Mouse (Mus musculus) right cerebral cortex, postnatal 4 days (tissue): ENCODE data around the gene Ddx58.

ENCODE experiments used
- DNase-seq: peaks from one replicate; pipeline ENCODE4 v3.0.0-alpha.2; 2022

Gene Ddx58

DNA sequence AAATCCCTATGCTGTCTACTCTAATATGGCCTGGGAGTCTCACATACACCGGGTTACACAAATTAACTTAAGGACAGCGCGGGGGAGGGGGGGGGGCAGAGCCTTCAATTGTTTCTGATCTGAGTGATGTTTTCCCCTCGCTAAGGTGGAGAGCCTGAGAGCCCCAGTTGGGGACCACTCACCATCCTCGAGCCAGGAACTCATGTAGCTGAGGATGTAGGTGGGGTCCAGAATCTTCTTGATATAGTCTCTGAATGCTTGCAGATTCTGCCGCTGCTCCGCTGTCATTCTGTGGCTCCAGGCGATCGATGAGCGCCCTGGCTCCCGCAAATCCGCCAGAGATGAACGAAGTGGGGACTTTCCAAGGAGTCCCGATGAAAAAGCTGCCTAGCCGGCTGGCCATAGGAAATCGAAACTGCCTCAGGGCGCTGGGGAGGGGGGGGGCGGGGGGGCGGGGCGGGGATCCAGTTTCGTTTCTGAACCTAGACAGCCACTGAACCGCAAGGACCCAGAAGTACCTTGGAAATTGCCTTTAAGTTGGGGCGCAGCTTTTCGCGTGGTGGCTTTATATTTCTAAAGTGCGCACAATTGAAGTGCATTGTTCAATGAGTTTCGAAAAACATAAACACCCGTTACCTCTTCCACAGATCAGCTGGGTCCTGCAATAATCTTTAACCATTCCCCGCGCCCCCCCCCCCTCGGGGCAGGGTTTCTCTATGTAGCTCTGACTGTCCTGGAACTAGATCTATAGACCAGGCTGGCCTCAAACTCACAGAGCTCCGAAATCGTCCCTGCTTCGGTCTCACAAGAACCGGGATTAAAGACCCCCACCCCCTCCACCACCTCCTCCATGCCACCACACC, at the start of gene Ddx58:
Gene Ddx58, minus strand, starts transcription at position 420 of the 863 bp plus-strand sequence.
- DNase-seq: peak; percentile 13

- DNase-seq: no peak
Observed at GRCm38 (mm10) chr4:40289046-40289445, 49.4 kb upstream of the Ddx58 start.

DNA sequence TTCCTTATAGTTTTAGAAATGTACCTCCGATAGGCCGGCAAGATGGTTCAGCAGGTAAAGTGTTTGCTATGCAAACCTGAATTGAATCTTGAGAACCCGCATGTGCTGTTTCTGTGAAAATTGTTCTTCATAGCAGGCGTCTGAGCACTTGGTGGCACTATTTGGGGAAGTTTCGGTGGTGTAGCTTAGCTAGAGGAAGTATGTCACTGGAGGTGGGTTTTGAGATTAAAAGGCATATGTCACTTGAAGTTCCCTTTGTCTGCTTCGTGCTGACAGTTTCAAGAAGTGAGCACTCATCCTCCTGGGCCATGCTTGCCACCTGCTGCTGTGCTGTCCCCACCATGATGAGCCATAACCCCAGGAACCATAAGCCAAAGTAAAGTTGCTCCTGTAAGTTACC, 47.8 kb upstream of the Ddx58 start:
- no peak for DNase-seq

DNA sequence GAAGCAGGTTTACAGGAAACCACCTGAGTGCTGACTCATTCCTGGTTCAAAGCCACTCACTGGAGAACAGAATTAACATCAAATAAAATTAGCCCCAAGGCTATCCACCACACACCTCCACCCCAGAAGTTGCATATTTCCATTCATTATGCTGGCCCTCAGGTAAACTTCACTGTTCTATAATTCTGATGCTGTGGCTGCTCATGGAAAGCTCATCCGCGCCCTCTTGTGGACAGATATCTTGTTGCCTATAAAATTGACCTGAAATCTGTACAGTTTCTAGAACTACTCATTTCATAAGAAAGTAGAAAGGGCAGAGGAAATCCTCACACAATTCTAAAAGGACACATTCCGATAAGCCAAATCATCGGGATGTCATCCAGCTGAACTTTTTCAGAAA, 46.0 kb upstream of the Ddx58 start:
- DNase-seq: peak; percentile 75

GRCm38 (mm10) chr4:40279276-40279900, 39.8 kb upstream of the Ddx58 start, which contains the start of gene Ndufb6:
TSS of gene Ndufb6 (minus strand) at chr4:40279421.
- DNase-seq: peak; percentile 98

GRCm38 (mm10) chr4:40278880-40279275, 39.2 kb upstream of the Ddx58 start:
- no peak for DNase-seq

- peak; percentile 86 for DNase-seq
Observed at GRCm38 (mm10) chr4:40269430-40270032, 29.9 kb upstream of the Ddx58 start, which contains the start of the genes Smim27 and Topors. TSS of gene Smim27 (plus strand) at chr4:40269579. TSS of gene Topors (minus strand) at chr4:40269850.

- no peak for DNase-seq
Observed at GRCm38 (mm10) chr4:40268835-40269234, 29.2 kb upstream of the Ddx58 start.

DNA sequence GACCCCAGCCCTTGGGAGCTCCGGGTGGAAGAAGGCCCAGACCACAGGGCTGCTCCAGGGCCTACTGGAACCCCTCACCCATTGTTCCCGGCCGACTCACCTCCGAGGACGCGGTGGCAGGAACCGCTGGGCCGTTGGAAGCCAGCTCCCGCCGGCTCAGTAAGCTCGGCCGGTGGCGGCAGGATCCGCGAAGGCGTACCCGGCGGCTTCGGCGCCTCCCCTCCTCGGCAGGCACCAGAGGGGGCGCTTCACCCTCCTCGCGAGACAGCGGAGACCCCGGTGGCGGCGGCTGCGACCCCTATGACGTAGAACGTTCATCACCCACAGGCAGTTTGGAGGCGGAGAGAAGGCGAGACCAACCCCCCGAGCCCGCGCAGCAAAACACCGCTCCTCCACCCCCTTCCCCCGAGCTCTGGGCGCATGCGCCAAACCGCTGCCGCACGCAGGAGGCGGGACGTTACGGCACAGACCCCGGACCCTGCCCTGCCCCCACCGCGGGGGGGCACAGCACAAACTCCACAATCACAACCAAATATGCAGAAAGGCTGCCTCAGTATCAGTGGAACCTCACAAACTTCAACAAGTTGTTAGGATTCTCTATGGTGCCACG, 28.7 kb upstream of the Ddx58 start:
- peak; percentile 94 for DNase-seq

DNA sequence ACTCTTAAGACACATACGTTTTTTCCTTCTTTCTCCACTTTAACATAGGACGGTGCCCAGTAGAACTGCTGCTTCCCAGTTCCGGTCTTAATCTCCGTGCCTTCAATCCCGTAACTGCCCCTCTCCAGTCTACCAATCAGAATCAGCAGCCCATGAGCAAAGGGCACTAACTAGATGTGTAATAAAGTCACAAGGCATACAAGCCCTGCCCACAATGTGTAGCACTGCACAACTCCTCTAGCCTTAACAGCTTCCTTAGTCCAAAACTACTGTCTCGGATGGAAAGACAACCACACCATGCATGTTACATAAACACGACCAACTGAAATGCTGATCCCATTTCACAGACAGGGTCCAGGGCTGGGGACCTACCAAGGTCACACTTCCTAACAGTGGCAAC, 28.1 kb upstream of the Ddx58 start:
- no peak for DNase-seq

DNA sequence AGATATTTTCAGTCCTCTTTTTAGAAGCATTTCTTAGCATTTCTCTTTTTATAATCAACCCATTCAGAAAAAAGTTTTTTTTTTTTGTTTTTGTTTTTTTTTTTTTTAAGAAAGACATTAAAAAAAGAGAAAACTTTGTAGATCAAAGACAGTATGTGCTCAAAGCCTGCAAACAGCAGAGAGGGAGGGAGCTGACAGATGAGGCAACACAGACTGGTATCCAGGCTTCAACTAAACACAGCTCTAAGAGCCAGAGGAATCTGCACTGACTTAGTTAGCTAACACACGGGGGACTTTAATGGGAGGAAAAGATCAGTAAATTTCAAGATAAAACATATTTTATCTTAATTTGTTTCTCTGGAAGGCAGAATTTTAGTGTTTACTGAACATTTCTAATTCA, 24.7 kb upstream of the Ddx58 start:
- no peak for DNase-seq

DNA sequence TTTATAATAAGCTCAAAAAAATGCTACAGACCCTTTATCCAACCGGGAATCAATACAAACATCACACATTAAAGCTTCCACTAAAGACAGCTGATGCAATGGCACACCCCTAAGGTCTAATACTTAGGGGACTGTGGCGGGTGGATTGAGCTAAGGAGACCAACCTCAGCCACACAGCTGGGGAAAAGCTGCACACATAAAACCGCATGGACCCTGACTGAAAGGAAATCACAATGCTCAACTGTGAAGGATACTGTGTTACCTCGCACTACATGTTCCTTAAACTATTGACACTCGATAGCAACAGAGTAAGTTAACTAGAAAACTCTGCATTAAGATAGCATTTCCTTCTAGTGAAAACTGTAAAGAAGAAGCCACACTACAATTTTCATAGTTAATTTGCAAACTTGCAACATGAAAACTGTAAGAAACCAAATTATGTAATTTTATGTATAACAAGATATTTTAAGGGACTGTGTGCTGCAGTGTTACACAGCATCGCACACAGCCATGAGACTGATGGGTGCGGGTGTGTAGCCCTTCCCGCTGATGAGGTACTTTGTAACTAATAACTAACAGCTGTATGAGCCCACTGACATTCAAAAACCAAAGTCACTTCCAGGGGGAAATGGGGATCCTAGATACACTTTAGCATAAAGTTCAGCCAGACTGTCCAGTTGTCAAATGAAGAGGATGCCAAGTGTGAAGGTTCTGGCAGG, 14.9 kb upstream of the Ddx58 start:
- no peak for DNase-seq

DNA sequence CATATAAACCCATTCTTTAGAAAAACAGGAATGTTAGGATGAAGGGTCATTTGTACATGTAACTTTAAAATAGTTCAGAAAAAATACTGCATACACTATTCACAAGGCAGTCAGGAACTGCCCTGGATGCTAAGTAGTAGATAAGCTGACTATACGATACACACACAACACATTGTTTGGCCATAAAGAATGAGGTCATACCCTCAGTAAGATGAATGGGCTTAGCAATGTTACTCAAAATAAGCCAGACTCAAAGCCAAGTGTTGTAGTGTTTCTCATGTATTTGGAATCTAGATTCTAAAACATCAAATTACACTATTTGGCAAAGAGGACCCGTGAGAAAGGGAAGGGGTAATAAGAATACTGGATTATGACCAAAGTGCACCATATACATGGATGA, 14.1 kb upstream of the Ddx58 start:
- no peak for DNase-seq

DNA sequence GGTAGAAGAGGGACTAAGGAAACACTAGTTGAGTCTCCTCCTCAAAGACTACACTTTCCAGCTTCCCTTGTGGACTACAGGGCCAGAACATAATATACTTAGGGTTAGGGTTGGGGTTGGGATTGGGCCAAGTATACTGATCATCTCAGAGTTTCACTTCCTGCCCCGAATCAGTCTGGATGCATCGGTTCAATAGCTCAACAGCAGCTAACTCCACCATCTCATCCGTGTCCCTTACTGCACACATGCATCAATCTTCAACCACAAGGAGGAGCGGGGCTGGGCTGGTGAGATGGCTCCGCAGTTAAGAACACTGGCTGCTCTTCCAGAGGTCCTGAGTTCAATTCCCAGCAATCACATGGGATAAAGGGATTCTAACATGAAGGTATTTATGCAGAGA, 11.4 kb upstream of the Ddx58 start:
- no peak for DNase-seq

DNA sequence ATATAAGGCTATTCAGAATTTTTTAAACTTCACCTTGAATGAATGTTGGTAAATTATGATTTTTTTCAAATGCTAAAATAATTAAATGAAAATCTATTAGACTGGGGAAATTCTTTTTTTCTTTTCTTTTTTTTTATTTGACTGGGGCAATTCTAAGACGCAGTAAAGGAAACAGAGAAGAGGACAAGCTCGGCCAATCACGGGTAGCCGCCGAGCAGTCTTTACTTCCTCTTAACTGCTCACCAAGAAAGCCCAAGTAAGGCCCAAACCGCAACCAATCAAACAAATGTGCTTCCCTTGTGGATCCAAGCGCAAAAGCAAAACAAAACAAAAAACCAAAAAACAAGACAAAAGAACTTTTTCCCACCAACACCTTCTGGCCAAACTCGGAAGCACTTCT, 4.4 kb upstream of the Ddx58 start:
- DNase-seq: no peak

- DNase-seq: no peak
Observed at GRCm38 (mm10) chr4:40243006-40243405, 3.4 kb upstream of the Ddx58 start.

DNA sequence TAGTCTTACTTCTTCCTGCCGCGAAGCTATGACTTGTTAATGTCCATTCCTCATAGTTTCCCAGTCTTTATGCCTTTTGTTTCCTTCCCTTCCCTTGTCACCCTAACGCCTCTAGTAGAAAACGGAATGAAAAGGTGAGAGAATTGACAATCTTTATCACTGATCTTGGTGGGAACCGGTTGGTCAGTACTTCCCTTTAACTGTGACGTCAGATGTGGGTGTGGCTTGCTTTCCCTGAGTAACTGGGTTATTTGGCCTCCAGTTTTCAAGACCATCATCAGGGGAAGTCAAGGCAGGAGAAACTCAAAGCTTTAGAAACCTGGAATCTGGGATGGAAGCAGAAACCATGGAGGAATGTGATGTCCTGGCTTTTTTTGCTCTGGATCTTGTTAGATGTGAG, 2.3 kb upstream of the Ddx58 start:
- no peak for DNase-seq

- no peak for DNase-seq
Observed at GRCm38 (mm10) chr4:40240272-40240744, 680 bp upstream of the Ddx58 start.

DNA sequence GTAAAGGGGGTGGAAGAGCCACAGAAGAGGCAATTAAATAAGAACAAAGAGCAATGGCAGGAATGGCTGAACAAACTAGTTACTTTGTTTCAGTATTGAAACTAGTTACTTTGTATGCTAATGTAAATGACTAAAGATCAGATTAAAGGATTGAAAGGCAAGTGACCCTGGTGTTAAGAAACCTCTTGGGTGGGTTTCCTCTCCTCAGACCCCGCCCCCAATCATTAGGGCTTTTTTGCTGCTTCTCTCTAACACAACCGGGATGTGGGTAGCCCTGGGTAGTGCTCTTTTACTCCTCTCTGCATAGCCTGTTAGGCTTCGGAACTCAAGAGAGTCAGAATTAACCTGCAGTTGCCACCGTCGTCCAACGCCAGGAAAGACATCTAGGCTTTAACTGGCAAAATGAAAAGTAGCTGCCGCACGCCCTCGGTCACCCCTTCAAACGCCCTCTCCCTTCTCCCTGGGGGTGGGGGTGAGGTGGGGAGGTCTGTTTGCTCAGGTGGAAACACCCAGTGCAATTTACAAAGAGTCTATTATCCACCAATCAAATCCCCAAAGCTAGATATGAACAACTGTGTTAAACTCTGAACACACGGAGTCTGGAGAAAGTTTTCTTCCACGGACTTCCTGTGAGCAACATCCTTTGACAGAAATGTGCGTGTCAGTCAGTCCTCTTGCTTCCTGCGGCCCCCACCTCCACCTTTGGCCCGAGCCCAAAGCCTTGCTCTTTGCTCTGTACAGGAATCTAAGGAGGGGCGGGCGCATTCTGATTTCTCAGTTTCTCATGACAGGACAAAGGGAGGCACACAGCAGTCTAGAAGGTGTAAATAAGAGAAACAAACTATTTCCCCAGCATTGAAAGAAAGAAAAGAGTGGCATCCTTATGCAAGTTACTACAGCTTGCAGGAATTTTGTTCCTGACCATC, 882 bp downstream of the Ddx58 start:
- DNase-seq: peak; percentile 15

- DNase-seq: no peak
Observed at GRCm38 (mm10) chr4:40236829-40237228, 2.8 kb downstream of the Ddx58 start.

DNA sequence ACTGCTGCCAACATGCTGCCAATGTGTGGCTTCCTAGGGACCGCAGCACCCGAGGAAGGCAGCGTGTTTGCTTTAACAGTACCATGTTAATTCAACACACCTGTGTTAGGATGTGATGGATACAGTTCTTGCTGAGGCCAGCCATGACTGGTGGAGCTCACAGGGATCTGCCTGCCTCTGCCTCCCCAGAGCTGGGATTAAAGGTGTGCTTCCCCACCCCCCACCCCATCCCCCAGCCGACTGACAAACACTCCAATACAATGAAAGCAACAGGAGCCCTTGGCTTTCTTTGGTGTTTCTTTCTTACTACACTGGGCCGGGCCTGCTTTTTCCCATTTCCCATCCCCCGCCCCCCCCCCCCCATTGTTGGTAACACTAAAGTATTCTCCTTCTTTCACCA, 5.4 kb downstream of the Ddx58 start:
- DNase-seq: no peak
